Mouse (Mus musculus) cerebellum, postnatal 14 days (tissue): ENCODE measurements at regions not wholly inside any gene's neighbourhood (a gene's known extent, or its start where the extent isn't known, plus 50 kb on each side); places are given as distances from the start of the nearest gene placed in this dataset.

Experiments used
- DNase-seq, 2 experiments: peaks; one replicate each; pipeline ENCODE4 v3.0.0; 2021; ENCODE audit warnings: mixed read lengths in 2 of 2

DNA sequence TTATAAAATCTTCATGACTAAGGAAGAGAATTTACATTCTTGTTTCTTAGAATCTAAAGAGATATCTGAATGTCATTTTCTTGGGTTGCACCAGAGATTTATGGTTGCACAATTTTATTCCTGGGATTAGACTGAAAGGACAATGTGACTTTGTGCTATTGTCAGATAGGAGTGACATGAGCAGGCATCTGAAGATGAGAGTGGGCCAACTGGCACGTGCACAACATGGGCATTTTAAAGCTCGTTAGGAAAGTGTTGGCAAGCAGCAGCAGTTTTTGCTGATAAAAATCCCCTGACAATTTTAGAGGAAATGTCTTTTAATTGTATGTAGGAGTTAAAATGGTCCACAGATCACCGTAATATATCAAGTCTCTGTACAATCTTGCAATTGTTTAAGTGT, 178.9 kb upstream of the Tecrl start:
- DNase-seq, result peak; percentile 5 to 9

DNA sequence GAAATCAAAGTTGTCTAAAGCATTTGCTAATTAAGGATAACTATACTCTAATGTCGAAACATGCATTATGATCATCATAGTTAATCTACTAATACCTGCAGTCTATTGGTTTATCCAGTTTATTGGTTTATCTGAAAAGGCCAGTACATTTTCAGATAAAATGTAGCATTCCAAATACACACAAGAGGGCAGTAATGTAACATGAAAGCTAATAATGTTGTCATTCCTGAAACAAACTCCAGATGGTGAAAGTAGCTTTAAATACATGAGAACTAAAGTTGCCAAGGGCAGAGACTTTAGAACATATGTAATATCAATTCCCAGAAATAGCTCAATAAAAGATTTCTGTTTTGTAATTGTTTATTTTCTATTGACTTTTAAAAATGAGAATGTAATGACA, 163.7 kb upstream of the Tecrl start:
- peak in 1 of 2 experiments; percentile 5 for DNase-seq

DNA sequence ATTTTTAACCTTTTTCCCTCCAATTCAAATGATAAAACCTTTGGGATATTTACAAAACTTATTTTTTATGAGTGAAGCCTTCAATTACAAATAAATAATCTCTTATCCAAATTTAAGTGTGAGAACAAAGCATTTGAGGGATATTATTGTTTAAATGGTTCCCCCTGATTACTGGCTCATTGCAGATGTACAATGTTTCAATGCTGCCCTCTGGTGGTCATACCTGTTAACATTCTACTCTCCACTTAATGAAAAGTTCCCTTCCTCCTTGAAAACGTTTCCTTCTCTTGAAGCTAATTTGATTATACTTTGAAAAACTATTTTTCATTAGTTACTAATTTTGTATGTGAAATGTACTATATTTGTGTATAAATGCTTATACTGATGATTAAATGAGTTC, 129.1 kb upstream of the Tecrl start:
- DNase-seq, result peak; percentile 63 to 75

- DNase-seq, result peak; percentile 73 to 79
Measured at GRCm38 (mm10) chr5:83440259-83440658, 85.3 kb upstream of the Tecrl start.

DNA sequence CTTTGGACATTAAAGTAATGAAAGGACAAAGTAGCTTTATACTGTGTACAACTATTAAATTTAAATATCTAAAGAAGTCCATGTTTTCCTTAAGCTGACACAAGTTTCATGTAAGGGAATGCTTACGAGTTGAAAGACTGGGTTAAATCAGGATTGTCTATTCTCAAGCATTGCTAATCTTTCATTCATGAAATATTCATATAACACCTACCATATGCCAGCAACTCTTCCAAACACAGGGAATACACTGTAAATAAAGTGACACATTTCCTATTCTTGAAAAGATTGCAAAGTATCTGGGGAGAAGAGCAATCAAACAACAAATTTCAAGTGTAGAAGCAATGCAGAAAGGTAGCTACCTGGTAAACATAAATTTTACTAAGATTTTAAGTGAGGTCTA, 81.5 kb upstream of the Tecrl start:
- DNase-seq, result no peak

- DNase-seq, result no peak
Measured at GRCm38 (mm10) chr5:83421708-83422107, 66.7 kb upstream of the Tecrl start.

DNA sequence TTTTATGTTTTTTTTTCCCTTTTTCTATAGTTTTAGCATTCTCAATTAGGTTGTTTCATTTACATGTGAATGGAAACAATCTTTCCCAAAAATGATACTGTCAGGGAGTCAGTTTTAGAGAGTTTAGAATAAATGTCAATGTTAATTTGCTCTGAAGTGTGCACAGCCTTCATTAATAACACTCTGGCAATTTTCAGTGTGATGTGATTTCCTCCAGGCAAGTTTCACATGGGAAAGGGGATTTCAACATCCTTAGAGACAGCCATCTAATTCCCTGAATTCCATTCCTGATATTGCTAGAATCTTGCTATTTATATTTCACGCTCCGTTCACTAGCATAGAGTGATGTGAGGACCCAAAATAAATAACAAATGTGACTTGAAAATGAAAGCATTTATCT, 55.2 kb upstream of the Tecrl start:
- no peak for DNase-seq

- DNase-seq, result no peak
Measured at GRCm38 (mm10) chr5:83405266-83405954, 50.4 kb upstream of the Tecrl start.
